Mouse (Mus musculus) hindbrain, embryonic 15.5 days (tissue): ENCODE measurements around the gene Fxn. TPM values are rescaled to one million over a fixed set of nuclear protein-coding genes. Genes with fewer than 3 reads are reported as not detected.

Source experiments
- ATAC-seq: fragments of 200-750 bp; cut with Nextera tagmentation; 2 replicates; pipeline ENCODE4 v1.8.0; 2017; ENCODE audit warnings: low read depth, moderate number of reproducible peaks, moderate TSS enrichment; ENCODE audit not compliant: low FRiP score
- H3K27ac ChIP-seq: fragments of 300-500 bp; sonication (generic); replicated peaks from 2 replicates; pipeline ENCODE4 v1.5.1; 2015; ENCODE audit warnings: mild to moderate bottlenecking, inconsistent platforms
- H3K27me3 ChIP-seq: fragments of 300-500 bp; sonication (generic); 2 replicates; pipeline ENCODE4 v1.6.1; 2015; ENCODE audit warnings: control low read depth, inconsistent platforms
- H3K36me3 ChIP-seq: fragments of 300-500 bp; sonication (generic); 2 replicates; pipeline ENCODE4 v1.6.1; 2015; ENCODE audit warnings: control low read depth, inconsistent platforms
- H3K4me1 ChIP-seq: fragments of 300-500 bp; sonication (generic); replicated peaks from 2 replicates; pipeline ENCODE4 v1.6.1; 2015; ENCODE audit warnings: control low read depth, inconsistent platforms
- H3K4me2 ChIP-seq: fragments of 300-500 bp; sonication (generic); 2 replicates; pipeline ENCODE4 v1.6.1; 2015; ENCODE audit warnings: moderate library complexity, mild to moderate bottlenecking, inconsistent platforms
- H3K4me3 ChIP-seq: fragments of 300-500 bp; sonication (generic); 2 replicates; pipeline ENCODE4 v1.5.1; 2015; ENCODE audit warnings: mild to moderate bottlenecking, inconsistent platforms
- H3K9ac ChIP-seq: fragments of 300-500 bp; sonication (generic); 2 replicates; pipeline ENCODE4 v1.6.1; 2015; ENCODE audit warnings: inconsistent platforms
- H3K9me3 ChIP-seq: fragments of 300-500 bp; sonication (generic); 2 replicates; pipeline ENCODE4 v1.6.1; 2016; ENCODE audit warnings: control low read depth, inconsistent platforms
- WGBS: fragments of 180-500 bp; shearing (Covaris S2); methylation state at CpG from one replicate; pipeline ENCODE4 v1.1.7; 2015; 5-methylcytosine and 5-hydroxymethylcytosine counted together
- polyA plus RNA-seq: library from polyadenylated mRNA; unstranded; fragments of >200 nt; fragmentation: Nextera tagmentation; extraction: Ambion mirVana; gene quantifications from 2 replicates; pipeline ENCODE4 v1.2.1, GENCODE M21; 2015

Fxn gene
- polyA plus RNA-seq, 1 experiment from 2014 or later, result 40.6 TPM

DNA sequence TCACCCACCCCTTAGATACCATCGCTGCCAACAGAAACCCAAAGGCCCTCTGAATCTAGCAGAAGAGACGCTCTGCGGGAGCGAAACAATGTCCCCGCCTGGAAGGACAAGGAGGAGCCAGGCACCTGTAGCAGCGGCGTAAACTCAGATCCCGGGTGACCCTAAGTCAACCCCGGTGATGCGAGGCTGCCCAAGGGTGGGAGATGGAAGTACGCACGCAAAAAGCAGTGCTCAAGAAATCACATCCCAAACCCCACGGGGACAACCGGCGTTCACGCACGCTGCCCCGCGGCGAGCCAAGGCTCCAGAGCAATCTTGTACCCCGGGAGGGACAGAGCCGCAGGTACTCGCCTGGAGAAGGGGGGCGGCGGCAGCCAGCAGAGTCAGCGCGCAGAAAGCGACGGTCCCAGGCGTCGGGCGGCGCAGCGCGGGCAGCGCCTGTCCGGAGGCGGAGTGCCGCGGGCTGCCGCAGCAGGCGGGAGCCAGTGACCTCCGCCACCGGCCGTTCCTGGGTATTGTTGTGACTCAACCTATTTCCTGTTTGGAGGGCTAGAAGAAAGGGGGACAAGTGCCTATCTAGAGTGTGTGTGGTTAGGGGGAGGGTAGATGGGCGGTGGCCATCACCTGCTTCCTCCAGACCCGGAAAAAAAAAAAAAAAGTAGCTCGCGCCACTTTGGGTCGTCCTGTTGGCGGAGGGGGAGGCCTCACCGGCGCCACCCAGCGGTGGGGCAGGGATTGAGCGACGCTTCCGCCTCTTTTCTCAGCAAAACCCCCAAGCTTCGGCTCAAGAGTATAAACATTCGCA is 55.7 kb downstream of the Fxn start, which contains the start of gene Tjp2:
Gene Tjp2, minus strand, starts transcription at position 531 of the 805 bp plus-strand sequence.
- H3K9me3 ChIP-seq, result no peaks in the 10 kb centered on the region
- peak within 1 kb of the TSS; percentile 38; the same call in 1 of the 2 replicates for H3K27ac ChIP-seq
- peak within 1 kb of the TSS; percentile 90 for H3K4me2 ChIP-seq
- H3K36me3 ChIP-seq, result no peaks in the 10 kb centered on the region
- H3K4me3 ChIP-seq, result peak within 1 kb of the TSS; percentile 51
- under 1% methylated on average over 57 of the region's 59 CpGs for WGBS
- H3K27me3 ChIP-seq, result peaks cover 31% of the 10 kb centered on the region
- peak within 1 kb of the TSS; percentile 39 for H3K9ac ChIP-seq
- H3K4me1 ChIP-seq, result peaks cover 17% of the 10 kb centered on the region
- peak; percentile 61 for ATAC-seq

DNA sequence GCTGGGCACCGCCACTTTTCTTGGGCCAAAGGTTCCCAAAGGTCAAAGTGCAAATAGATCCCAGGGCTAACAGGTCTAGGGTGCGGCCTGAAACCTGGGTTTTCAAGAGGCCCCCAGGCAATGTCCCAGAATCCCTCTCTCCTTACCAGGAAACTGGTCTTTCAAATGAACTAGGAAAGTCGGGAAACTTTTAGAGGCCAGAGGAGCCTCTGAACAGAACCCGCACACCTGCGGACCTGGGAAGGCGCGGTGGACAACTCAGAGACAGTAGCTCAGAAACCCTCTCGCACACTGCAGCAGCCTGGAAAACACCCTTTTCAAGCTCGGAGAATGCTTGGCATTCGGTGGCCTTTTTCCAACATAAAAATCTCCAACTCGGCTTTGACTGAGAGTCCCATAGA is 56.6 kb downstream of the Fxn start:
- Histone ChIP-seq H3K27me3 (peaks cover 31% of the 10 kb centered on the region), H3K36me3 (no peaks in the 10 kb centered on the region), H3K9ac (0 out of 2 replicates have a peak overlapping the region, but pooled peaks have one; percentile 39), H3K27ac (no peak overlapping the region), H3K4me3 (peak overlapping the region; percentile 51), H3K4me2 (peak overlapping the region; percentile 90), H3K9me3 (no peaks in the 10 kb centered on the region), H3K4me1 (peaks cover 17% of the 10 kb centered on the region)
- ATAC-seq, result no peak
- 20% methylated on average over 11 of the region's 11 CpGs for WGBS

DNA sequence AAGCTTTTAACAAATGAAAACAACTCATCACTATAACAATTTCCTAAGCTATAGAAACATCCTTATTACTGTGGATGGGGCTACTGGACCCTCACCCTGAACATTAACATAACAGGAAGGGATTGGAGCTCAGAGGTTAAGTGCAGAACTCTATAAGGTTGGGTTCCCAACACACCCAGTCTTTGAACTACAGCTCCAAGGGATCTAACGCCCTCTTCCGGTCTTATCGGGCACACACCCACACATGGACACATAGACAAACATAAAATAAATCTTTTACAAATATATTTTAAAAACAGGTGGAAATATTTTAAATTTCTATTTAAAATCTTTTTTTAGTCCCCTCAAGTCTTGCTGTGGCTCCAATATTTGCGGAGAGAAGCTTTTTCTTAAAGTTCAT is 59.0 kb downstream of the Fxn start:
- WGBS, result 85% methylated on average over 4 of the region's 4 CpGs
- Histone ChIP-seq H3K36me3 (no peaks in the 10 kb centered on the region), H3K9ac (no peak overlapping the region), H3K4me2 (no peak overlapping the region), H3K4me1 (peaks cover 17% of the 10 kb centered on the region), H3K9me3 (no peaks in the 10 kb centered on the region), H3K4me3 (no peak overlapping the region), H3K27ac (no peak overlapping the region), H3K27me3 (peaks cover 26% of the 10 kb centered on the region)
- no peak for ATAC-seq

- no peaks in the 10 kb centered on the region for H3K9me3 ChIP-seq
- H3K9ac ChIP-seq, result no peak overlapping the region
- no peak for ATAC-seq
- no peak overlapping the region for H3K4me3 ChIP-seq
- 25% methylated on average over 14 of the region's 14 CpGs for WGBS
- H3K27me3 ChIP-seq, result peaks cover 22% of the 10 kb centered on the region
- no peak overlapping the region for H3K4me2 ChIP-seq
- H3K36me3 ChIP-seq, result no peaks in the 10 kb centered on the region
- peaks cover 17% of the 10 kb centered on the region for H3K4me1 ChIP-seq
- no peak overlapping the region for H3K27ac ChIP-seq
Observed at GRCm38 (mm10) chr19:24220795-24221445, 59.5 kb downstream of the Fxn start.

- no peak overlapping the region for H3K27ac ChIP-seq
- no peak for ATAC-seq
- no peaks in the 10 kb centered on the region for H3K4me1 ChIP-seq
- no peaks in the 10 kb centered on the region for H3K9me3 ChIP-seq
- H3K36me3 ChIP-seq, result no peaks in the 10 kb centered on the region
- H3K27me3 ChIP-seq, result peaks cover 5% of the 10 kb centered on the region
- H3K4me3 ChIP-seq, result no peak overlapping the region
- no peak overlapping the region for H3K4me2 ChIP-seq
- WGBS, result 75% methylated on average over 9 of the region's 9 CpGs
- no peak overlapping the region for H3K9ac ChIP-seq
Observed at GRCm38 (mm10) chr19:24219011-24219410, 61.4 kb downstream of the Fxn start.

DNA sequence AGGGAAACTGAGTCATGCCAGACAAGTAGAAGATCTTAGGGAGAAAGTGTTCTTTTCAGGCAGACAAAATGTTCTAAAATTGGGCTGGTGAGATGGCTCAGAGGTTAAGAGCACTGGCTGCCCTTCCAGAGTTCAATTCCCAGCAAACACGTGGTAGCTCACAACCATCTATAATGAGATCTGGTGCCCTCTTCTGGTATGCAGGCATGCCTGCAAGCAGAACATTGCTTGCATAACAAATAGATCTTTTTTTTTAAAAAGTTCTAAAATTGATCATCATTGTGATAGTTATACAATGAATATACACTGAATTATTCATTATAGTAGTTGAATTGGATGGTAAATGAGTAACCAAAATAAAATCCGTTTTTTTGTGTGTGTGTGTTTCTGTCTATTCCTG is 62.1 kb downstream of the Fxn start:
- no peaks in the 10 kb centered on the region for H3K27me3 ChIP-seq
- H3K9ac ChIP-seq, result no peak overlapping the region
- no peak overlapping the region for H3K4me2 ChIP-seq
- no peaks in the 10 kb centered on the region for H3K9me3 ChIP-seq
- 41% methylated on average over 2 of the region's 2 CpGs for WGBS
- H3K4me3 ChIP-seq, result no peak overlapping the region
- no peaks in the 10 kb centered on the region for H3K36me3 ChIP-seq
- H3K27ac ChIP-seq, result no peak overlapping the region
- H3K4me1 ChIP-seq, result no peaks in the 10 kb centered on the region
- ATAC-seq, result no peak

- no peak overlapping the region for H3K27ac ChIP-seq
- H3K4me3 ChIP-seq, result no peak overlapping the region
- no peak for ATAC-seq
- H3K27me3 ChIP-seq, result no peaks in the 10 kb centered on the region
- no peaks in the 10 kb centered on the region for H3K9me3 ChIP-seq
- H3K4me1 ChIP-seq, result no peaks in the 10 kb centered on the region
- H3K36me3 ChIP-seq, result no peaks in the 10 kb centered on the region
- no peak overlapping the region for H3K9ac ChIP-seq
- no peak overlapping the region for H3K4me2 ChIP-seq
Observed at GRCm38 (mm10) chr19:24217851-24218250, 62.6 kb downstream of the Fxn start.

DNA sequence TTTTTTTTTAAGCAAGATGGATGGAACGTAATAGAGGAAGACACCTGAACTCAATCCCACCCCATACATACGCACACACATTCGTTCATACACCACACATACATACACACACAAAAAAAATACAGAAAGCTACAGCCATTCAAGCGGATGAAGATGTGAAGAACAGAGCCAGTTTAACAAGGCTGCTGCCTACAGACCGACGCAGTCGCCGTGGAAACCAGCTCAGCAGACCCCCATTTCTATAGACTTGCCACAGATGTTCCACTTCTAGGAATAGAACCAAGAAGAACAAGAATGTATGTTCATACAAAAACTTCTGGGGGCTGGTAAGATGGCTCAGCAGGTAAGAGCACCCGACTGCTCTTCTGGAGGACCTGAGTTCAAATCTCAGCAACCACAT is 63.6 kb downstream of the Fxn start:
- 64% methylated on average over 9 of the region's 9 CpGs for WGBS
- no peak overlapping the region for H3K4me3 ChIP-seq
- no peak overlapping the region for H3K27ac ChIP-seq
- no peak overlapping the region for H3K9ac ChIP-seq
- no peaks in the 10 kb centered on the region for H3K9me3 ChIP-seq
- ATAC-seq, result no peak
- H3K27me3 ChIP-seq, result no peaks in the 10 kb centered on the region
- no peaks in the 10 kb centered on the region for H3K4me1 ChIP-seq
- H3K36me3 ChIP-seq, result no peaks in the 10 kb centered on the region
- H3K4me2 ChIP-seq, result no peak overlapping the region

GRCm38 (mm10) chr19:24214939-24215338 is 65.5 kb downstream of the Fxn start:
- no peaks in the 10 kb centered on the region for H3K4me1 ChIP-seq
- WGBS, result 89% methylated on average over 7 of the region's 7 CpGs
- no peaks in the 10 kb centered on the region for H3K9me3 ChIP-seq
- no peaks in the 10 kb centered on the region for H3K27me3 ChIP-seq
- no peak overlapping the region for H3K4me2 ChIP-seq
- no peak overlapping the region for H3K4me3 ChIP-seq
- no peak overlapping the region for H3K9ac ChIP-seq
- no peaks in the 10 kb centered on the region for H3K36me3 ChIP-seq
- no peak for ATAC-seq
- H3K27ac ChIP-seq, result no peak overlapping the region

DNA sequence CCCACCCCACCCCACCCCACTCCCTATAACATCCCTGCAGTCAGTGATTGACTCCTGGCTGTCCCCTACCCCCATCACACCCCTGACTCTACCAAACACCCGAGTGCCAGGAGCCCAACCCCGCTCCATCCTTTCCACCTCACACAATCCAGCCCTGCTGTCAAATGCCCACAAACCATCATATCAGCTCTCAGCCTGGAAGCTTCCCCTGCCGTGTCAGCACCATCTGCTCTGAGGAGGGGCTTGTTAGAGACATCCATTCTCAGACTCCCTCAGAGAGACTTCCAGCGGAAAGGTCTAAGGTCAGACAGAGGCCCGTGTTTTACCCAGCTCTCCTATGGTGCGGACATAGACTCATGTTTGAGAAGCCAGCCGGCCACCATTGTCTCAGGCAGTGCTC is 67.1 kb downstream of the Fxn start:
- H3K4me3 ChIP-seq, result no peak overlapping the region
- H3K27me3 ChIP-seq, result no peaks in the 10 kb centered on the region
- no peaks in the 10 kb centered on the region for H3K4me1 ChIP-seq
- no peak overlapping the region for H3K27ac ChIP-seq
- H3K4me2 ChIP-seq, result no peak overlapping the region
- H3K9ac ChIP-seq, result no peak overlapping the region
- H3K36me3 ChIP-seq, result no peaks in the 10 kb centered on the region
- peak; percentile 56; the same call in 1 of the 2 replicates for ATAC-seq
- 34% methylated on average over 7 of the region's 7 CpGs for WGBS
- H3K9me3 ChIP-seq, result no peaks in the 10 kb centered on the region

DNA sequence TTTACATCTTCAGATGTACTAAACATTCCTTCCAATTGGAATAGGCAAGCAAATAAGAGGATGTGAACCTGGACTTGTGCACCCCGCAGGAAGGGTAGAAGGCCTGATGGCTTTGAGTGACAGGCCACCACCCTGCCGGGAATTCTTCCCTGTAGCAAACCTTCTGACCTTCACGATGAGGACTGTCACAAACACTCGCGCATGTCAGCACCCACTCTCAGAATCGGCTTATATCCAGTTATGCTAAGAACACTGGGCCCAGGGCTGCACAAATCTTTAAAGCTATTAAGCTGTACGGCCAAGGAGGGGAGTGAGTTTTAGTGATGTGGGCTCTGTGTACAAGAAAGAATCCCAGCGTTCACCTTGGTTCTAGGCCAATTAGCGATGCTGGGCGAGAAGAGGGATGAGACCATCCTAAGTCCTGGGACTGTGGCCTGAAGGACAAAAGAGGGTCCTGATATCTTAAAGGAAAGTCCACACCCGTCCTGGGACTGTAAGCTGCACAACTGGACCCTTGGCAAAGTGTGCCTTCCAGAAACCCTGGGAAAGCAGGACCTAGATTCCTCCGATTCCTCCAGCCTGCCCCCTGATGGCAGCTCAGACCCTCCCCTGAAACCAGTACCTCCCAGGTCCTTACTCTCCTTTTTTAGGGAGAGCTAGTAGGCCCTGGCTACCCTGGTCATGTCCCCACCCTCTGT is 67.7 kb downstream of the Fxn start:
- Histone ChIP-seq H3K27ac (no peak overlapping the region), H3K4me2 (no peak overlapping the region), H3K9me3 (no peaks in the 10 kb centered on the region), H3K9ac (no peak overlapping the region), H3K4me1 (no peaks in the 10 kb centered on the region), H3K36me3 (no peaks in the 10 kb centered on the region), H3K27me3 (no peaks in the 10 kb centered on the region), H3K4me3 (no peak overlapping the region)
- 84% methylated on average over 12 of the region's 12 CpGs for WGBS
- ATAC-seq, result no peak
